Mouse (Mus musculus) intestine, postnatal 0 days (tissue): Measurements from ENCODE around the gene Bend5. TPM values are rescaled to one million over a fixed set of nuclear protein-coding genes. Genes with fewer than 3 reads are reported as not detected.

Source experiments
- ATAC-seq: fragments of 200-750 bp; cut with Nextera tagmentation; 2 replicates; pipeline ENCODE4 v1.8.0; 2017; ENCODE audit warnings: mild to moderate bottlenecking, moderate TSS enrichment, moderate library complexity
- H3K27ac ChIP-seq: fragments of 300-500 bp; sonication (generic); 2 replicates; pipeline ENCODE4 v1.5.1; 2014; ENCODE audit warnings: mild to moderate bottlenecking, low read depth, low read length, moderate library complexity
- H3K27me3 ChIP-seq: fragments of 300-500 bp; sonication (generic); replicated peaks from 2 replicates; pipeline ENCODE4 v1.6.1; 2014; ENCODE audit warnings: low read length, mixed read lengths; ENCODE audit not compliant: control insufficient read depth, insufficient read depth
- H3K36me3 ChIP-seq: fragments of 300-500 bp; sonication (generic); 2 replicates; pipeline ENCODE4 v1.6.1; 2014; ENCODE audit warnings: mild to moderate bottlenecking, moderate library complexity; ENCODE audit not compliant: control insufficient read depth, insufficient read depth
- H3K4me1 ChIP-seq: fragments of 300-500 bp; sonication (generic); replicated peaks from 2 replicates; pipeline ENCODE4 v1.6.1; 2014; ENCODE audit warnings: antibody characterized with exemption, low read length, mixed read lengths; ENCODE audit not compliant: control insufficient read depth, insufficient read depth
- H3K4me2 ChIP-seq: fragments of 300-500 bp; sonication (generic); replicated peaks from 2 replicates; pipeline ENCODE4 v1.6.1; 2014; ENCODE audit warnings: low read depth, mild to moderate bottlenecking, moderate library complexity
- H3K4me3 ChIP-seq: fragments of 300-500 bp; sonication (generic); 2 replicates; pipeline ENCODE4 v1.5.1; 2014; ENCODE audit warnings: low read depth, low read length
- H3K9ac ChIP-seq: fragments of 300-500 bp; sonication (generic); 2 replicates; pipeline ENCODE4 v1.6.1; 2014; ENCODE audit warnings: mild to moderate bottlenecking, low read depth, low read length
- H3K9me3 ChIP-seq: fragments of 300-500 bp; sonication (generic); 2 replicates; pipeline ENCODE4 v1.6.1; 2016; ENCODE audit warnings: mixed run types; ENCODE audit not compliant: control insufficient read depth
- CTCF ChIP-seq: sonication (generic); IDR thresholded peaks from 2 replicates; pipeline ENCODE4 v1.5.1; 2016; ENCODE audit warnings: low read depth, mild to moderate bottlenecking, control low read depth, antibody characterized with exemption, moderate library complexity
- WGBS: fragments of 180-500 bp; shearing (Covaris S2); extraction: QIAGEN DNeasy Blood & Tissue Kit; methylation state at CpG from one replicate; pipeline ENCODE4 v1.1.7; 2014; 5-methylcytosine and 5-hydroxymethylcytosine counted together
- polyA plus RNA-seq: library from polyadenylated mRNA; unstranded; fragments of >200 nt; fragmentation: Nextera tagmentation; extraction: Ambion mirVana; gene quantifications from 2 replicates; pipeline ENCODE4 v1.2.1, GENCODE M21; 2015

Gene Bend5
- polyA plus RNA-seq, 1 experiment from 2014 or later, result 28.0 TPM

DNA sequence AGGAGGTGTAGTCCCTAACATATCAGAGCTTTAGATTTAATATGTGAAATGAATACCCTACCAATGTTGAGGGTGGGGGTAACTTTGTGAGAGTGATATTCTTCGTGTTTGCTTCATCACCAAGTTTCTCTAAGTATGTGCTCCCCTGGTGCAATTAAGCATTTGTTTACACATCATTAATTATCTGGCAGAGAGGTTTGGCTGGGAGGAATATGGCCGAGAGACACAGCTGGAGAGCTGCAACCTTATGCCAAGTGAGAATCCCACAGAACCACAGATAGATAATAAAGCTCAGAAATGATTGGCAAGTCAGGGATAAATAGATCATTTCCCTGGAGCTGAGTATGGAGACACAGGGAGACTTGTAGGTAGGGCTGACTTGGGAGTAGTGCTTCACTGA is 14.1 kb upstream of the Bend5 start:
- TF ChIP-seq CTCF, result no peak
- no peak for ATAC-seq
- H3K9me3 ChIP-seq, result no peaks in the 10 kb centered on the region
- no peak overlapping the region for H3K4me2 ChIP-seq
- 39% methylated on average over 2 of the region's 2 CpGs for WGBS
- no peak overlapping the region for H3K9ac ChIP-seq
- no peak overlapping the region for H3K27ac ChIP-seq
- no peaks in the 10 kb centered on the region for H3K4me1 ChIP-seq
- H3K27me3 ChIP-seq, result no peaks in the 10 kb centered on the region
- no peaks in the 10 kb centered on the region for H3K36me3 ChIP-seq
- H3K4me3 ChIP-seq, result no peak overlapping the region

DNA sequence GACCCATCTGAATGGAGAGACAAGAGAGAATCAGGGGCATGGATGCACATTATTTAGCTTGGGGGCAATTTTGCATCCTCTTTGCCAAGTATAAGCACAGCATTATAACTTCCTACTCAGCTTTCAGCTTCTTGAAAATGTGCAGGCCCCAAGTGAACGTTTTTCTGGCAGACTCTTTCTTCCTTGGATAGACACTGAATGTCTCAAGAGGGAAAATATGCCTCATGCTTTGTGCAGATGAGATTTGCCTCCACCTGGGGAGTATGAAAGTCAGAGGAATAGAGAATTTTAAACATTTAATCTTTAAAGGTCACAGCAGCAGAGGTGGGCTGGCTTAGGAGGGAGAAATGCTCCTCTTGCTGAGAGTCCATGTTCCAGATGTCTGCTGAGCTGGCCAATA is 11.6 kb upstream of the Bend5 start:
- WGBS, result 35% methylated on average over 1 of the region's 1 CpGs
- H3K9me3 ChIP-seq, result no peaks in the 10 kb centered on the region
- no peak for ATAC-seq
- no peak overlapping the region for H3K4me2 ChIP-seq
- no peak overlapping the region for H3K9ac ChIP-seq
- H3K27ac ChIP-seq, result no peak overlapping the region
- no peaks in the 10 kb centered on the region for H3K4me1 ChIP-seq
- H3K36me3 ChIP-seq, result no peaks in the 10 kb centered on the region
- no peak for TF ChIP-seq CTCF
- H3K4me3 ChIP-seq, result no peak overlapping the region
- no peaks in the 10 kb centered on the region for H3K27me3 ChIP-seq

- Histone ChIP-seq H3K9ac (no peak overlapping the region), H3K4me3 (no peak overlapping the region), H3K36me3 (no peaks in the 10 kb centered on the region), H3K9me3 (no peaks in the 10 kb centered on the region), H3K4me1 (no peaks in the 10 kb centered on the region; the same call in 1 of the 2 replicates), H3K27ac (no peak overlapping the region), H3K4me2 (no peak overlapping the region), H3K27me3 (no peaks in the 10 kb centered on the region)
- 88% methylated on average over 4 of the region's 4 CpGs for WGBS
- ATAC-seq, result no peak
- no peak for TF ChIP-seq CTCF
Measured at GRCm38 (mm10) chr4:111410731-111411130, 4.1 kb upstream of the Bend5 start.

DNA sequence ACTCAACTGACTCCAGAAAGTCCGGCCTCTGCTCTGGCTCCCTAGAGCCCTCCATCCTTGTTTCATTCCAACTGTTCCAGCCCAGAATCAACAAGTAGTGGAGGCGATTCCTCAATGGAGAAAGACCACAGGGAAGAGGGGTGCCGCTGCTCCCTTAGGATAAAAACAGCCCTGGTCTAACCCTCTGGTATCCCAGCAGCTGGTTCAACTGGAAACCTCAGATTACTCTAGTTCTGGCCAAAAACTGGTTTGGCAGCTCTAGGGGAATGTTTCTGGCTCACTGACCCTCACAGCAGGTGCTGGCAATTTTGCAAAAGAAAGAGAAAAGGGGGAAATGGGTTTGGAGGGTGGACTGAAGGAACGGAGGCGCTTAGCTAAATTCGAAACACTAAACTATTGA is 407 bp upstream of the Bend5 start:
- 3% methylated on average over 6 of the region's 6 CpGs for WGBS
- TF ChIP-seq CTCF, result no peak
- peak overlapping the region; percentile 80 for H3K27ac ChIP-seq

GRCm38 (mm10) chr4:111416126-111416525 is 1.3 kb downstream of the Bend5 start:
- 58% methylated on average over 3 of the region's 3 CpGs for WGBS
- peaks cover 9% of the 10 kb centered on the region for H3K4me1 ChIP-seq
- H3K4me2 ChIP-seq, result peak overlapping the region; percentile 93
- H3K27me3 ChIP-seq, result no peaks in the 10 kb centered on the region
- H3K36me3 ChIP-seq, result no peaks in the 10 kb centered on the region
- no peak for ATAC-seq
- H3K4me3 ChIP-seq, result peak overlapping the region; percentile 78
- H3K9ac ChIP-seq, result 0 out of 2 replicates have a peak overlapping the region, but pooled peaks have one; percentile 86
- 0 out of 2 replicates have a peak overlapping the region, but pooled peaks have one; percentile 80 for H3K27ac ChIP-seq
- H3K9me3 ChIP-seq, result no peaks in the 10 kb centered on the region
- no peak for TF ChIP-seq CTCF

More for the DNA sequence above, 407 bp upstream of the Bend5 start:
- H3K4me1 ChIP-seq, result peaks cover 9% of the 10 kb centered on the region
- H3K36me3 ChIP-seq, result no peaks in the 10 kb centered on the region
- H3K4me3 ChIP-seq, result peak overlapping the region; percentile 78
- no peaks in the 10 kb centered on the region for H3K27me3 ChIP-seq
- H3K9ac ChIP-seq, result peak overlapping the region; percentile 86
- peak overlapping the region; percentile 93 for H3K4me2 ChIP-seq
- ATAC-seq, result no peak
- no peaks in the 10 kb centered on the region for H3K9me3 ChIP-seq

- no peak for TF ChIP-seq CTCF
- Histone ChIP-seq H3K4me2 (peak overlapping the region; percentile 93; the same call in 1 of the 2 replicates), H3K9ac (no peak overlapping the region), H3K27me3 (no peaks in the 10 kb centered on the region), H3K27ac (no peak overlapping the region), H3K9me3 (no peaks in the 10 kb centered on the region), H3K36me3 (no peaks in the 10 kb centered on the region), H3K4me1 (peaks cover 9% of the 10 kb centered on the region), H3K4me3 (no peak overlapping the region)
- 84% methylated on average over 3 of the region's 3 CpGs for WGBS
- no peak for ATAC-seq
Measured at GRCm38 (mm10) chr4:111416551-111416950, 1.7 kb downstream of the Bend5 start.

GRCm38 (mm10) chr4:111417716-111418115 is 2.9 kb downstream of the Bend5 start:
- no peak for ATAC-seq
- WGBS, result 82% methylated on average over 5 of the region's 5 CpGs
- no peak for TF ChIP-seq CTCF
- no peak overlapping the region for H3K4me2 ChIP-seq
- no peak overlapping the region for H3K9ac ChIP-seq
- H3K27ac ChIP-seq, result peak overlapping the region; percentile 60; the same call in 1 of the 2 replicates
- no peak overlapping the region for H3K4me3 ChIP-seq
- no peaks in the 10 kb centered on the region for H3K9me3 ChIP-seq
- peaks cover 9% of the 10 kb centered on the region for H3K4me1 ChIP-seq
- H3K36me3 ChIP-seq, result no peaks in the 10 kb centered on the region
- H3K27me3 ChIP-seq, result no peaks in the 10 kb centered on the region
